Mouse (Mus musculus) kidney, adult 2 months (tissue): ENCODE measurements at regions not wholly inside any gene's neighbourhood (a gene's known extent, or its start where the extent isn't known, plus 50 kb on each side); places are given as distances from the start of the nearest gene placed in this dataset.
"Not testable (repeated sequence)": the region's sequence is repeated elsewhere in the genome, so short reads cannot be mapped to it uniquely, and the experiment has no call there.

ENCODE experiments used
- CTCF ChIP-seq: fragments of 200-500 bp; conservative IDR thresholded peaks from 2 replicates; pipeline ENCODE4 v1.5.1; 2011; ENCODE audit warnings: low read depth, mild to moderate bottlenecking, control low read depth, low read length, moderate library complexity, mixed read lengths; ENCODE audit not compliant: insufficient read depth, insufficient read length
- POLR2A ChIP-seq: fragments of 200-500 bp; IDR thresholded peaks from one replicate; pipeline ENCODE4 v1.6.1; 2011; ENCODE audit warnings: low read depth, low read length, control low read depth

- not testable (repeated sequence) for TF ChIP-seq CTCF, POLR2A
Measured at GRCm38 (mm10) chr14:15140871-15141270, 297.9 kb downstream of the Lrrc3b start.
